Mouse (Mus musculus): ENCODE results near the gene Qrsl1. TPM values are rescaled to one million over a fixed set of nuclear protein-coding genes. Genes with fewer than 3 reads are reported as not detected.
"Not testable (repeated sequence)": the region's sequence is repeated elsewhere in the genome, so short reads cannot be mapped to it uniquely, and the experiment has no call there.

Gene Qrsl1
- 10 to 100 TPM; 12.6 to 14.6 TPM for total RNA-seq (2021)
- long read RNA-seq, experiment 1, transcript Qrsl1-201 (11 exons, 1,981 nt): major isoform, 11 of 11 reads
- long read RNA-seq, experiment 1, partial matches to known transcripts: 0 of 11 reads
- long read RNA-seq, experiment 1, other reads (novel, unspliced or antisense): 0 of 11 reads
- long read RNA-seq, experiment 2, transcript Qrsl1-201 (11 exons, 1,981 nt): major isoform, 11 of 11 reads
- long read RNA-seq, experiment 2, partial matches to known transcripts: 0 of 11 reads
- long read RNA-seq, experiment 2, other reads (novel, unspliced or antisense): 0 of 11 reads

DNA sequence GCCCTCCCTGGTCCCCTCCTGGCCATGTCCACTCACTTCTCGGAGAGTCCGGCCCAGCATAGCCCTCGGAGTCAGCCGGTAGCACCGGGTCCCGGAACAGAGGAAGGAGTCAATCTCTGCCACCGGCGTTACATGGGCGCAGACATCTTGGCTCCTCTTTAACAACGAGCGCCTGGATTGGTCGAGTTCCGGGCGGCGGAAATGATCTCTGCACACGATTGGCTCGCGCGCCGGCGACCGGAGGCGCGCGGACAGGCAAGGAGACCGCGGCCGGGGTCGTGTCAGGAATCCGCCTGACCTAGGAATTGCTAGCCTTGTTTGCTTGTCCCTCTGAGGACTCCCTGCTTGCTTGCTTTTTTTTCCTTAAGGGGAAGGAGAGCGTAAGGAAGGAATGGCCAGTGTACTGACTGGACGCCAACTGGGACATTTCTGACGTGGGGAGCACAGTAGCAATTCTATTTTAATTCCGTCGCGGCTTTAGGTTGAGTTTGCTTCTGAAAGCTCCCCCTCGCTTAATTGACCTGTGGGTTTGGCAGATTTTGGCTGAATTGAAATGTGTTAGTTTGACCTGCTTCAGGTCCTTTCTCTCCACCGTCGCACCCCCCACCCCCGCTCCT is at the start of gene Qrsl1, which contains the start of gene Rtn4ip1:
Gene Qrsl1 (minus strand): TSS at position 168 of the 617 bp plus-strand sequence.
Gene Rtn4ip1 (plus strand): TSS at position 230 of the 617 bp plus-strand sequence.
- intact Hi-C loops (cut with DNase I): no loop called here

DNA sequence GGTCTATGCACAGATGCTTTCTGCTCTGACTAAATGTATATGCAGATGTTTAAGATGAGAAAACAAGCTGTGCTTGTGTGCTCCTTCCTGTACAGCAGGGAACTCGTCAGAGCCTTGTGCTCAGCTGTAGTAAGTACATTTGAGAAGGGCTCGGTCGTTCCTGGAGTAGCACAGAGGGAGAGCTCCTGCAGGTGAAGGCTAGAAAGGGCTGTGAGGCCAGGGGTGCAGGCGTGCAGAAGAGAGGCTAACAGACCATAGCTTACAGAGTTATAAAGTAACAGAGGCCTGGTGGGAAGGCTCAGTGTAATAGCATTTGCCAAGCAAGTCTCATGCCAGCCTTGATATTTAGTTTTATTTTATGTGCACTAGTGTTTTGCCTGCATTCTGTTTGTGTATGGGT is 43.9 kb upstream of the Qrsl1 start:
- no peak overlapping the region for H3K27ac ChIP-seq
- intact Hi-C loops (cut with DNase I): no loop called here
- no peak overlapping the region for H3K4me3 ChIP-seq
- TF ChIP-seq CTCF (IDR thresholded peaks at IDR 0.05): no peak
- DNase-seq (ENCODE audit: extremely low spot score in 1 of 2, low spot score in 2 of 2): no peak

More for the DNA sequence above, at the start of gene Qrsl1, which contains the start of gene Rtn4ip1:
- H3K27ac ChIP-seq: peak within 1 kb of the TSS; percentile 89
- peak within 1 kb of the TSS; percentile 88 for H3K4me3 ChIP-seq
- DNase-seq (ENCODE audit: extremely low spot score in 1 of 2, low spot score in 2 of 2): peak; percentile 94 to 96
- TF ChIP-seq CTCF (IDR thresholded peaks at IDR 0.05): no peak

DNA sequence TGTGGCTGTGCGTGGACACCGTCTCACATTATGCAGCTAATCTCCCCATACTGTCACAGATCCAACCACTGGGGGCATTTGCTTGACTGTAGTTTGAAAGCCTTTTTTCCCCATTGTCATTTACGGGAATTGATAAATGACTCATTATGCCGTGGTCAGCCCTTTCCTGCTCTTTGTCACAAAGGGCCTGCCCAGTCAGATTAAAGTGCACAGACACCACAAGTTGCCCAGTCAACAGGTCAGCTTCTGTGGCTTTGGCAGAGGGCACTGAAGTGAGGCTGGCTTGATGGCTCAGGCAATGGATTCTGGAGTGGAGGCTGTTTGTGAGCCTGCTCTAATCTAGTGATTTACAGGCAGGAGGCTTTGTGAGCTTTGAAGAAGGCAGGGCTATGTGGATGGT is 42.2 kb upstream of the Qrsl1 start:
- Histone ChIP-seq H3K4me3 (no peak overlapping the region), H3K27ac (no peak overlapping the region)
- intact Hi-C loops (cut with DNase I): no loop called here
- DNase-seq (ENCODE audit: extremely low spot score in 1 of 2, low spot score in 2 of 2): no peak
- no peak for TF ChIP-seq CTCF (IDR thresholded peaks at IDR 0.05)

DNA sequence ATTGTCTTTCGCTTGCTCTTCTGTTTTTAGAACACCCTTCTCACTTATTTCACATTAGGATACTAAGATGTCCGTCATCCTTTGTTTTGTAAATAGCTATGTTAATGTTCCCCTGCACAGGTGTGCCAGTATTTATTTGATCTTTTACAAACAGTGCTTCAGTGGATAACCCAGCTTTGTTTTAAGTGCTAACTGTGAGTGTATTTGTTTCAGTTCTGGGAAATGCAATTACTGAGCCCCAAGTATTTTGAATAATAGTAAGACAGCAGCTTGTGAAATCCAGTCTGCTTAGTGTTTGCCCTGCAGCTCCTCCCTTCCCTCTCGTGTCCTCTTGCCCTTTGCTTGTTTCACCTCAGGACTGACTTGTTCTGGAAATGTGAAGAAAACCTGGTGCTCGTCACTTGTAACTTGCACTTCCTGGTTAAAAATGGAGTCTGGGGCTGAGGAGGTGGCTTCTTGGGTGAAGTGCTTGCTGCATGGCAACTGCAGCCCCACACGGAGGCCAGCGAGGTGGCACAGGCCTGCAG is 37.7 kb upstream of the Qrsl1 start:
- no peak for DNase-seq (ENCODE audit: extremely low spot score in 1 of 2, low spot score in 2 of 2)
- no peak overlapping the region for H3K27ac ChIP-seq
- no peak overlapping the region for H3K4me3 ChIP-seq
- TF ChIP-seq CTCF (IDR thresholded peaks at IDR 0.05): no peak
- intact Hi-C loops (cut with DNase I): no loop called here

DNA sequence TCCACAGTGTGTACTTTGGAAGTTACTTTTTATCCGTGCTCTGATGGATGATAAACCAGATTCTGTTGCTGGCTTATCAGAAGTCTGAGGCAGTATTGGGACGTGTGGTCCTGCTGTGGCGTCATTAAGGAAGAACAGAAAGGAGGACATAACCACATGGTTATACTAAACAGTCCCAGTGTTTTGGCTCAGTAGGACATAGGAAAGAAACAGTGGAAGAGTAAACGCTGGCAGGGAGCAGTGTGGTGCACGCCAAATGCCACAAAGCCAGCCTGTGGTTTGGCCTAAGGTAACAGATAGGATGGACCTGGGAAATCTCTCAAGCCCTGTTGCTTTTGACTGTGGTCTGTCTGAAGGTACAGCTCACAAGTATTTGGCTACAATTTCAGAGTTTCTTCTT is 27.1 kb upstream of the Qrsl1 start:
- intact Hi-C loops (cut with DNase I): no loop called here
- Histone ChIP-seq H3K4me3 (no peak overlapping the region), H3K27ac (no peak overlapping the region)
- no peak for TF ChIP-seq CTCF (IDR thresholded peaks at IDR 0.05)
- no peak for DNase-seq (ENCODE audit: extremely low spot score in 1 of 2, low spot score in 2 of 2)

DNA sequence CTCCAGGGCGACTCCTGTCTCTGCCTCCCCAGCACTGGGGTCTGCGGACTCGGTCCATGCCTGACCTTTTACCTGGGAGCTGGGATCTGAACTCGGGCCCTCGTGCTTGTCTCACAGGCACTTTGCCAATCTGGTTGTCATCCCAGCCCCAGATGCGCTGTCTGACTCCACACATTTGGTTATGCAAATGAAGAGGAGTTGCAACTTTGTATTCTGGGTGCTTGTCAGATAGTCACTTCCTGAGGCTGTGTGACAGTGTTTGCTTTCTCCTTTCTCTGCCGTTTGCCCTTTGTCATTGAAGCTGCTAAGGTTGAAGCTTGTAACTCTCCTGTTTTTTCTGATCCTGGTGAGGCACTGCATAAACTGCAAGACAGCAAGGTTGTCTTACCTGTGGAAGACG is 26.2 kb upstream of the Qrsl1 start:
- TF ChIP-seq CTCF (IDR thresholded peaks at IDR 0.05): no peak
- intact Hi-C loops (cut with DNase I): no loop called here
- no peak for DNase-seq (ENCODE audit: extremely low spot score in 1 of 2, low spot score in 2 of 2)
- H3K27ac ChIP-seq: no peak overlapping the region
- no peak overlapping the region for H3K4me3 ChIP-seq

DNA sequence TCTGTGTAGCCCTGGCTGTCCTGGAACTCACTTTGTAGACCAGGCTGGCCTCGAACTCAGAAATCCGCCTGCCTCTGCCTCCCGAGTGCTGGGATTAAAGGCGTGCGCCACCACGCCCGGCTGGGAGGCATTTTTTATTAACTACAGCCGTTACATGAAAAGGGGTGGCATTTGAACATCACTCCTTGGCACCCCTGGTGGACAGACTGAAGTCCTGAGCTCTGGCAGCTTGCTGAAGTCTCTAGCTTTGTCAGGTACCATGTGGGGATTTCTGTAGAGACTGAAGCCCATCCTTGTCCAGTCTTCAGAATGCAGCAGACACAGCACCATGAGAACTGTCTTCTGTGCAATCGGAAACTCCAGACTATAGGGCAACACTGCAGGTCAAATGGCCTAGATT is 24.2 kb upstream of the Qrsl1 start:
- H3K4me3 ChIP-seq; intact Hi-C loops (cut with DNase I); H3K27ac ChIP-seq; DNase-seq (ENCODE audit: extremely low spot score in 1 of 2, low spot score in 2 of 2): not testable (repeated sequence)

DNA sequence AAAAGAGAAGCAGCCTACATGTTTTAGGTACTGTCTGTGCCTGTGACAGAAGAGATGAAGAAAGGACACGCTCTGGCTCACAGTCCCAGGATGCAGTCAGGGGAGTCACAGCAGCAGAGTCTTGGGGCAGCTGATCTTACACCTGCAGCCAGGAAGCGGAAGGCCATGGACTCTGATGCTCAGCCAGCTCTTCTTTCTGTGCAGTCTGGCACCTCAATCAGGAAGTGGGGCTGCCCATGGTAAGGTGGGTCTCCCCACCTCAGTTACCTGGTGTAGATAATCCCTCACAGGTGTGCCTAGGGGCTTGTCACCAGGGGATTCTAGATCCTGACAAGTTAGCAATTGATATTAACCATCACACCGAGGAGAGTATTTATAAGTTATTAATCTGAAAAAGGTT is 21.6 kb upstream of the Qrsl1 start:
- Histone ChIP-seq H3K4me3 (no peak overlapping the region), H3K27ac (no peak overlapping the region)
- TF ChIP-seq CTCF (IDR thresholded peaks at IDR 0.05): no peak
- intact Hi-C loops (cut with DNase I): no loop called here
- DNase-seq (ENCODE audit: extremely low spot score in 1 of 2, low spot score in 2 of 2): no peak

DNA sequence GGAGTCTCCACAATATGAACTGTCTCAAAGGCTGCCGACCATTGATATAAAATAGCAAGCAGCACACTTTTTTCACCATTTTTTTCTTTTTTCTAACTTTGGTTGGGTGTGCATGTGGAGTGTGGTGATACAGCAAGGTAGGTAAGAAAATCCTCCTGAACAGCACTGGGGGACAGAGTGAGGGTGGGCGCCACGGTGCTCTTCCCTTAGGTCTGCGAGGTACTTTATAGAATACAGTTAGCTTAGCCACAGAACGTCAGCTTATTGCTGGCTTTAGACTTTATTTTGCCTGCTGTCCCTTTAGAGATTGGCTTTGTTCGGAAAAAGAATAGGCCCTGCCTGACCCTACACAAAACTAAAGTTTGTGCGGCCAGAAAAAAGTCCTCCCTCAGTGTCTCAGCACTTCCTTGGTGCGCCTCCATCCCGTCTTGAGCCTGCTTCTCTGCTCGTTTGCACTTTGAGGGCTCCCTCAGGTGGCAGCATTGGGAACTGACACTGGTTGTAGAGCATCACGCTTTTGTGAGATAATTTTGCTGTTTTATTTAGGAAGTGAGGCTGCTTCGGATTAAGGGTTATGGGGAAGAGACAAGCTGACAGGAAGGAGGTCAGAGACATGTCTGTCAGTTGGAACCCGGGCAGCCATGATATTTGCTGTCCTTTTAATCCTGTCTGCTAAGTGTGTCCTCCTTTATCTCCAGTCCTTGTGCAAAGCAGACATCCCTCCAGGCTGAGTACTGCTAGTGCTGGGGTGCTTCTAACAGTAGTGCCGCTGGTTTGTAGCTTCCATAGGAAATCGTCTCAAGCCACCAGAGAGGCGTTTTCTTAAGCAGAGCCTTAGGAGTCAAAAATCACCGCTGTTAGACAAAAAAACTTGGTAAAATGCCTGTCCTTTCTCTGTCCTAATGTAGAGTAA is 17.4 kb upstream of the Qrsl1 start:
- peak; percentile 72 to 85 for DNase-seq (ENCODE audit: extremely low spot score in 1 of 2, low spot score in 2 of 2)
- no peak overlapping the region for H3K27ac ChIP-seq
- intact Hi-C loops (cut with DNase I): loop anchor here (1.0 kb wide), 1 partner anchor 344 kb away; no protein-coding TSS in a partner anchor

DNA sequence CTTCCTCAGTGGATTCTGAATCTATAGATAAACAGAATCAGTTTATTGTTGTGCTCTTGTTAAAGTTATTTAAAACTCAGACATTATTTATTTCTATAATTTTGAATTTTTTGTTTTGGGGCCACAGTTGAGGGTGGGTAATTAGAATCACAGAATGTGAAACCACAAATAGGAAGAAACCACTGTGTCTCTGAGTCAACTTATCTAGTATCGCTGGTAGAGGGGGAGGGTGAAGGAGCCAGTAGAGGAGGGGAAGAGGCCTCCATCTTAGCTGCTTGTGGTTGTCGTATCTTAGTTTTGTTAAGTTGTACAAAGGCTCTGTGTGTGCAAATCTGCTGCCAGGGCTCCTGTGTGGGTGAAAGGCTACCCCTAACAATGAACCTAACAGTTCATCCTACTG is 15.2 kb upstream of the Qrsl1 start:
- no peak for TF ChIP-seq CTCF (IDR thresholded peaks at IDR 0.05)
- no peak overlapping the region for H3K4me3 ChIP-seq
- H3K27ac ChIP-seq: no peak overlapping the region
- intact Hi-C loops (cut with DNase I): no loop called here
- DNase-seq (ENCODE audit: extremely low spot score in 1 of 2, low spot score in 2 of 2): no peak

More for the DNA sequence above, 17.4 kb upstream of the Qrsl1 start:
- H3K4me3 ChIP-seq: no peak overlapping the region
- TF ChIP-seq CTCF (IDR thresholded peaks at IDR 0.05): peak; percentile 98

DNA sequence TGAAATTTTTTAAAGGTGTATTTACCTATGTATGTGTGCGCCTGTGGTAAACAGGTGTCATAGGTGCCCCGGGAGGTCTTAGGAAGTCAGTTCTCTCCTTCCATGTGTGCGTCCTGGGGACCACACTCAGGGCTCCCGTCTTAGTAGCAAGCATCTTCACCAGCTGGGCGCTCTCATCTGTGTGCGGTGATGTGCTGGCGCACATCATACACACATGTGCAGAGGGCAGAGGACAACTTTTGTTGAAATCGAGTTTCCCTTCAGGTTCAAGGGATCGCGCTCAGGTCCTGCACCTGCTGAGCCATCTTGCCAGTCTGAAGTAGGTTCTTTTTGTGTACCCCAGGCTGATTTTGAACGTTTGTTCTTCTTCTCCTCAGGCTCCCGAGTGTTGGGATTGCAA is 14.6 kb upstream of the Qrsl1 start:
- TF ChIP-seq CTCF (IDR thresholded peaks at IDR 0.05): no peak
- DNase-seq (ENCODE audit: extremely low spot score in 1 of 2, low spot score in 2 of 2): no peak
- intact Hi-C loops (cut with DNase I): no loop called here
- H3K27ac ChIP-seq: no peak overlapping the region
- H3K4me3 ChIP-seq: no peak overlapping the region

DNA sequence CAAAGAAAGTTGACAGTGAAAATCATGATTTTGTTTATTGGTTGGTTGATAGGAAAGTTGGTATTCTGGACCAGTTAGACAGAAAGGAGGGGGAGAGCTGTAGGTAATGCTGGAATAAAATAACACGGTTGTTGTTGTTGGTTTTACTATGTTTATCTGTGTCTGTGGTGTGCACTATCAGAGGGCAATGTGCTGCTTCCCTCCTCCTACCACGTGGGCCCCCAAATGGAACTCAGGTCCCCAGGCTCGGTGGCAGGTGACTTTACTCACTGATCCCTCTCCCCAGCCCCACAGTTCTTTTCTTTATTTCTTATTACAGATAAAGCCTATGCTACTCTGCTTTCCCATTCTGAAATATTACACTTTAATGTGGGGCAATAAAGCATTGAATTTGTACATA is 10.7 kb upstream of the Qrsl1 start:
- Histone ChIP-seq H3K27ac (no peak overlapping the region), H3K4me3 (no peak overlapping the region)
- intact Hi-C loops (cut with DNase I): no loop called here
- no peak for DNase-seq (ENCODE audit: extremely low spot score in 1 of 2, low spot score in 2 of 2)
- TF ChIP-seq CTCF (IDR thresholded peaks at IDR 0.05): no peak
